Mouse (Mus musculus): ENCODE results near the gene Pml.

DNA sequence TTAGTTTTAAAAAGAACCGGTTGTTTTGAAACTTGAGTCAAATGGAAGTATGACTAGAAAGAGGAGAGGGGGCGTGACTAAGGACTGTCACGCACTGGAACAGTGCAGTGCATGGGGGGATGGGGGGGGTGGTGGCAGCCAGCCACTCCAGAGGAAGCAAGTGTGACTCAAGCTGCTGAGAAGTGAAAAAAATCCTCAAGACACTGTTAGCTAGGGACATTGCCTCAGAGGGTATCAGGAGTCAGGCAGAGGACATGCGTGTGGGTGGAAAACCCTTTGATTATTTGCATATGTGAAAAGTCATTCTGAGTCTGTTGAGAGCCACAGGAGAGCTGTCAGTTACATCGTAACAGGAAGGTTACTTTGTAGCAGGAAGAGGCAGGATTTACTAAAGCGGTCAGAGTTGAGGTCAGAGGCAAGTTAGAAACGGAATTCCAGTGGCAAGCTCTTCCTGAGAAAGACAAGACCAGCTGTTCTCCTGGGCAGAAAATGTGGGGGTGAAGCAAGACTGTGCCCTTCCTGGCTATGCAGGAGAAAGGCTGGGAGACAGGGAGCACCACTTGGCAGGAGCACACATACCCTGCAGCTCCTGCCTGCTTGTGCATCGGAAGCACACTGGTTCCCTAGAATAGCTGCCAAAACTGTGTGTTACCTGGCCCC is 25.7 kb upstream of the Pml start:
- TF ChIP-seq EP300 (IDR thresholded peaks at IDR 0.05; ENCODE audit: low read depth) (peak; percentile 68), CTCF (IDR thresholded peaks at IDR 0.05; ENCODE audit: low read depth) (no peak)
